Mouse (Mus musculus) mesoderm, embryonic 11.5 days (tissue): ENCODE results near the gene Ccnl1.

Experiments used
- DNase-seq: peaks from one replicate; pipeline ENCODE4 v3.0.0-alpha.2; 2012; ENCODE audit warnings: low read depth, low spot score

Ccnl1 gene

GRCm38 (mm10) chr3:65927101-65927501, 30.9 kb downstream of the Ccnl1 start:
- DNase-seq = no peak

- DNase-seq = no peak
Measured at GRCm38 (mm10) chr3:65926426-65926825, 31.6 kb downstream of the Ccnl1 start.

- no peak for DNase-seq
Measured at GRCm38 (mm10) chr3:65925058-65925740, 32.9 kb downstream of the Ccnl1 start.

GRCm38 (mm10) chr3:65922420-65922819, 35.6 kb downstream of the Ccnl1 start:
- no peak for DNase-seq

- no peak for DNase-seq
Measured at GRCm38 (mm10) chr3:65921671-65922070, 36.4 kb downstream of the Ccnl1 start.

GRCm38 (mm10) chr3:65919016-65919415, 39.0 kb downstream of the Ccnl1 start:
- no peak for DNase-seq

GRCm38 (mm10) chr3:65912928-65913327, 45.1 kb downstream of the Ccnl1 start:
- DNase-seq = peak; percentile 25

- DNase-seq = no peak
Measured at GRCm38 (mm10) chr3:65912217-65912616, 45.8 kb downstream of the Ccnl1 start.

- DNase-seq = no peak
Measured at GRCm38 (mm10) chr3:65911265-65911664, 46.8 kb downstream of the Ccnl1 start.

GRCm38 (mm10) chr3:65909454-65909853, 48.6 kb downstream of the Ccnl1 start:
- no peak for DNase-seq

GRCm38 (mm10) chr3:65907536-65907935, 50.5 kb downstream of the Ccnl1 start:
- no peak for DNase-seq

- DNase-seq = no peak
Measured at GRCm38 (mm10) chr3:65905281-65906169, 52.5 kb downstream of the Ccnl1 start.

- DNase-seq = peak; percentile 19
Measured at GRCm38 (mm10) chr3:65904711-65905110, 53.3 kb downstream of the Ccnl1 start.

- no peak for DNase-seq
Measured at GRCm38 (mm10) chr3:65904106-65904505, 53.9 kb downstream of the Ccnl1 start.

GRCm38 (mm10) chr3:65898598-65899278, 59.3 kb downstream of the Ccnl1 start:
- no peak for DNase-seq

- no peak for DNase-seq
Measured at GRCm38 (mm10) chr3:65897233-65897993, 60.6 kb downstream of the Ccnl1 start.
